Comparison of ENCODE assay signal across 22 mouse cellular contexts in the genomic region with DNA sequence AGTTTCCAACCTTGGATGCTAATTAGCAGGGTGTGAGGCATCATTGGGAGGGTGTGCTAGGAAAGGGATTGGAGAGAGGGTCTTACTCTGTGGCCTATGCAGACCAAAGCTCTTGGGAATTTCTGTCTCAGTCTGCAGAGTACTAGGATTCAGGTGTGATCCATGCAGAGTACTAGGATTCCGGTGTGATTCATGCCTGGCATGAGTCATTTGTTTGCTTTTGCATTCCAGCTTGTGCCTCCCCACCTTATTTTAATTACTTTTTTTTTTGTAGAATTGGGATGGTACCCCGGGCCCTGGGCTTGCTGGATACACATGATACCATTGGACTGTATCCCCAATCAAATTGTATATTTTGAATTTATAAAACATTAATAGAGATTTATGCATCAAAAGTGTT.
DNase-seq lines count a peak whose midpoint lies in the region; ATAC-seq and TF ChIP-seq lines count a peak whose summit lies in the region.
"Had no signal": no experiment of that assay in that cellular context is flagged by ENCODE, and none has a peak within 500 bp of the region (broad histone marks: within the 10 kb centered on the region; RNA-seq: fewer than 3 reads in every experiment).

No protein-coding gene starts in this region.

- peak overlapping the region; percentile 6; the same call in 1 of the 2 replicates for H3K27ac ChIP-seq in ES-Bruce4 (ENCODE audit: insufficient read depth, low read length)
- H3K27ac ChIP-seq in stomach, embryonic 15.5 days: 0 out of 2 replicates have a peak overlapping the region, but pooled peaks have one; percentile 18
- H3K27ac ChIP-seq in forebrain, embryonic 12.5 days: no peak overlapping the region
- no peak overlapping the region for H3K27ac ChIP-seq in liver, embryonic 11.5 days (ENCODE audit: low read depth, low read length)
- no peak overlapping the region for H3K27ac ChIP-seq in liver, postnatal 0 days (ENCODE audit: low read depth)
- H3K27ac ChIP-seq: embryonic facial prominence, embryonic 10.5 days; embryonic facial prominence, embryonic 12.5 days had no signal

- H3K4me1 ChIP-seq in ES-Bruce4 (ENCODE audit: control insufficient read depth, insufficient read depth, low read length): peaks cover 5% of the 10 kb centered on the region
- H3K4me1 ChIP-seq in stomach, embryonic 15.5 days: 0 out of 2 replicates have a peak, but pooled peaks cover 9% of the 10 kb centered on the region
- H3K4me1 ChIP-seq in forebrain, embryonic 12.5 days: peaks cover 17% of the 10 kb centered on the region
- peaks cover 6% of the 10 kb centered on the region; the same call in 1 of the 2 replicates for H3K4me1 ChIP-seq in liver, embryonic 11.5 days (replicated peaks; ENCODE audit: control insufficient read depth, insufficient read depth, low read length)
- 0 out of 2 replicates have a peak, but pooled peaks cover 2% of the 10 kb centered on the region for H3K4me1 ChIP-seq in liver, postnatal 0 days (ENCODE audit: insufficient read depth)

- TF ChIP-seq POLR2A in ES-Bruce4 (IDR thresholded peaks at IDR 0.05; ENCODE audit: insufficient read depth, low read length): no peak

- no peaks in the 10 kb centered on the region for H3K36me3 ChIP-seq in ES-Bruce4 (ENCODE audit: control insufficient read depth, insufficient read depth, low read length, poor library complexity, severe bottlenecking)
- no peaks in the 10 kb centered on the region for H3K36me3 ChIP-seq in stomach, embryonic 15.5 days
- no peaks in the 10 kb centered on the region for H3K36me3 ChIP-seq in forebrain, embryonic 12.5 days (replicated peaks)
- H3K36me3 ChIP-seq in liver, embryonic 11.5 days (ENCODE audit: control insufficient read depth, insufficient read depth, low read length): no peaks in the 10 kb centered on the region
- no peaks in the 10 kb centered on the region for H3K36me3 ChIP-seq in liver, postnatal 0 days (replicated peaks; ENCODE audit: insufficient read depth, low read length)
- H3K36me3 ChIP-seq: embryonic facial prominence, embryonic 12.5 days had no signal

- POLR2A ChIA-PET in Patski (lab: Charles Lee): interaction anchor here (0.5 kb wide), 1 partner anchor 30 kb away, joined by 3 read pairs; no protein-coding TSS in a partner anchor

- in situ Hi-C loops in Patski (cut with MboI; ENCODE audit: low pct_unique_long_range_greater_than_20kb): no loop called here

- H3K27me3 ChIP-seq in ES-Bruce4 (ENCODE audit: control insufficient read depth, insufficient read depth, low read length, poor library complexity, severe bottlenecking) (no peaks in the 10 kb centered on the region), Patski (no peaks in the 10 kb centered on the region)
- H3K27me3 ChIP-seq in stomach, embryonic 15.5 days (replicated peaks): no peaks in the 10 kb centered on the region
- H3K27me3 ChIP-seq in forebrain, embryonic 12.5 days: no peaks in the 10 kb centered on the region
- no peaks in the 10 kb centered on the region for H3K27me3 ChIP-seq in liver, embryonic 11.5 days (replicated peaks; ENCODE audit: control insufficient read depth, insufficient read depth, low read length)
- H3K27me3 ChIP-seq in liver, postnatal 0 days (ENCODE audit: insufficient read depth, low read length): no peaks in the 10 kb centered on the region
- H3K27me3 ChIP-seq: CH12.LX; embryonic facial prominence, embryonic 12.5 days had no signal

- 67% methylated on average over 2 of the region's 2 CpGs for WGBS in stomach, embryonic 15.5 days
- 88% methylated on average over 2 of the region's 2 CpGs for WGBS in forebrain, embryonic 12.5 days
- 80% methylated on average over 2 of the region's 2 CpGs for WGBS in liver, embryonic 11.5 days
- 84% methylated on average over 2 of the region's 2 CpGs for WGBS in liver, postnatal 0 days (ENCODE audit: insufficient replicate concordance)

- ATAC-seq in Patski: peak; percentile 39
- no peak for ATAC-seq in stomach, embryonic 15.5 days (ENCODE audit: insufficient read depth, low FRiP score, low read depth)
- ATAC-seq in forebrain, embryonic 12.5 days (ENCODE audit: low FRiP score): no peak
- ATAC-seq in liver, embryonic 11.5 days (replicated peaks; ENCODE audit: low FRiP score): no peak
- no peak for ATAC-seq in liver, postnatal 0 days
- ATAC-seq: CD4-positive, CD25-positive, alpha-beta regulatory T cell, adult 4 months; forebrain, embryonic 14.5 days; forebrain, embryonic 16.5 days had no signal

- H3K4me2 ChIP-seq in stomach, embryonic 15.5 days: no peak overlapping the region
- H3K4me2 ChIP-seq in forebrain, embryonic 12.5 days: no peak overlapping the region
- no peak overlapping the region for H3K4me2 ChIP-seq in liver, embryonic 11.5 days
- H3K4me2 ChIP-seq in liver, postnatal 0 days (ENCODE audit: low read depth, low read length): no peak overlapping the region
- H3K4me2 ChIP-seq: embryonic facial prominence, embryonic 12.5 days had no signal

- H3K9ac ChIP-seq in ES-Bruce4 (ENCODE audit: low read depth, poor library complexity, severe bottlenecking): no peak overlapping the region
- no peak overlapping the region for H3K9ac ChIP-seq in stomach, embryonic 15.5 days
- no peak overlapping the region for H3K9ac ChIP-seq in forebrain, embryonic 12.5 days
- H3K9ac ChIP-seq in liver, embryonic 11.5 days (ENCODE audit: low read depth, low read length): no peak overlapping the region
- H3K9ac ChIP-seq in liver, postnatal 0 days (replicated peaks): no peak overlapping the region
- H3K9ac ChIP-seq: embryonic facial prominence, embryonic 12.5 days had no signal

- peak; percentile 59 for DNase-seq in 3T3-L1 (ENCODE audit: low read depth, low spot score)
- no peak for DNase-seq in Patski (ENCODE audit: low read depth, low spot score)
- no peak for DNase-seq in liver, embryonic 11.5 days (ENCODE audit: low spot score)
- no peak for DNase-seq in liver, postnatal 0 days
- no peak for DNase-seq in Muller cell, postnatal 12 days (ENCODE audit: inconsistent ontology term)
- DNase-seq: adrenal gland, adult 8-10 months; adrenal gland, postnatal 14 days; adrenal gland, postnatal 36 days; cerebellum, adult 11-12 months; cerebellum, adult 2 months; cerebellum, adult 9-10 months; cerebellum, postnatal 10 days; cerebellum, postnatal 25 days had no signal

- H3K9me3 ChIP-seq in ES-Bruce4 (replicated peaks; ENCODE audit: control insufficient read depth, insufficient read depth, low read length, poor library complexity, severe bottlenecking): no peaks in the 10 kb centered on the region
- no peaks in the 10 kb centered on the region for H3K9me3 ChIP-seq in stomach, embryonic 15.5 days
- H3K9me3 ChIP-seq in forebrain, embryonic 12.5 days: no peaks in the 10 kb centered on the region
- no peaks in the 10 kb centered on the region for H3K9me3 ChIP-seq in liver, embryonic 11.5 days (ENCODE audit: control insufficient read depth, low read length)
- no peaks in the 10 kb centered on the region for H3K9me3 ChIP-seq in liver, postnatal 0 days (ENCODE audit: low read length)
- H3K9me3 ChIP-seq: embryonic facial prominence, embryonic 10.5 days; embryonic facial prominence, embryonic 12.5 days had no signal

- no peak for TF ChIP-seq EP300 in ES-Bruce4 (IDR thresholded peaks at IDR 0.05; ENCODE audit: insufficient read depth, low read depth, low read length)
- TF ChIP-seq EP300 in liver, postnatal 0 days (IDR thresholded peaks at IDR 0.05; ENCODE audit: low read depth): no peak

- H3K4me3 ChIP-seq in ES-Bruce4 (ENCODE audit: low read depth, low read length): no peak overlapping the region
- no peak overlapping the region for H3K4me3 ChIP-seq in stomach, embryonic 15.5 days (replicated peaks)
- no peak overlapping the region for H3K4me3 ChIP-seq in forebrain, embryonic 12.5 days (replicated peaks)
- no peak overlapping the region for H3K4me3 ChIP-seq in liver, embryonic 11.5 days (ENCODE audit: low read depth, low read length)
- no peak overlapping the region for H3K4me3 ChIP-seq in liver, postnatal 0 days (ENCODE audit: low read depth, low read length)
- H3K4me3 ChIP-seq: embryonic facial prominence, embryonic 10.5 days; embryonic facial prominence, embryonic 12.5 days had no signal

- CTCF ChIA-PET in Patski (lab: Charles Lee): interaction anchor here (0.9 to 2.6 kb wide), 5 partner anchors 9 to 21 kb away, joined by 3 to 7 read pairs (median 4); no protein-coding TSS in a partner anchor

- no peak for TF ChIP-seq CTCF in ES-Bruce4 (IDR thresholded peaks at IDR 0.05; ENCODE audit: low read depth, low read length)
- no peak for TF ChIP-seq CTCF in Patski (IDR thresholded peaks at IDR 0.05)
- TF ChIP-seq CTCF in liver, postnatal 0 days (IDR thresholded peaks at IDR 0.05; ENCODE audit: low read depth): no peak

Comparison
In these comparisons a context has a peak if more than half of its experiments do, and no peak if none do; other contexts are left out.
1. H3K27ac ChIP-seq: peak in ES-Bruce4 (single experiment) and stomach, embryonic 15.5 days (single experiment); none in forebrain, embryonic 12.5 days (single experiment), liver, embryonic 11.5 days (single experiment) and liver, postnatal 0 days (single experiment).